Mouse (Mus musculus): ENCODE data around the gene Mrpl51. TPM values are rescaled to one million over a fixed set of nuclear protein-coding genes. Genes with fewer than 3 reads are reported as not detected.

Mrpl51 gene
- total RNA-seq (2014; rRNA removed) = 43.0 and 44.0 TPM in 2 replicates
- 69.8 and 72.4 TPM in 2 replicates for polyA plus RNA-seq (2012; rRNA removed)

- WGBS = under 1% methylated on average over 54 of the region's 54 CpGs
- Histone ChIP-seq H3K27ac (replicated peaks; ENCODE audit: insufficient read depth, low read depth, low read length) (peak within 1 kb of the TSS; percentile 86), H3K36me3 (ENCODE audit: control insufficient read depth, insufficient read depth, low read length) (peaks cover 13% of the 10 kb centered on the region; the same call in 1 of the 2 replicates), H3K9ac (ENCODE audit: low read depth, low read length) (peak within 1 kb of the TSS; percentile 85), H3K4me1 (ENCODE audit: control insufficient read depth, insufficient read depth, low read length) (peaks cover 2% of the 10 kb centered on the region), H3K27me3 (ENCODE audit: control insufficient read depth, insufficient read depth, low read length) (no peaks in the 10 kb centered on the region), H3K79me2 (ENCODE audit: control insufficient read depth, insufficient read depth, low read length) (no peaks in the 10 kb centered on the region), H3K4me3 (ENCODE audit: insufficient read depth, low read depth, low read length) (peak within 1 kb of the TSS; percentile 65)
- DNase-seq (ENCODE audit: extremely low read depth, low read depth, low spot score) = peak; percentile 87
- TF ChIP-seq CTCF (IDR thresholded peaks at IDR 0.05; ENCODE audit: low read depth, low read length) (no peak), POLR2A (IDR thresholded peaks at IDR 0.05; ENCODE audit: extremely low read depth, insufficient read depth, low read length) (peak; percentile 43; the same call in 1 of the 2 replicates)
Observed at GRCm38 (mm10) chr6:125191332-125192015, at the start of gene Mrpl51, which contains the start of gene Ncapd2. Gene Mrpl51 (plus strand): TSS chr6:125191801. Gene Ncapd2 (minus strand): TSS chr6:125191701.

- H3K27me3 ChIP-seq (ENCODE audit: control insufficient read depth, insufficient read depth, low read length) = no peaks in the 10 kb centered on the region
- WGBS = 92% methylated on average over 8 of the region's 8 CpGs
- TF ChIP-seq CTCF (IDR thresholded peaks at IDR 0.05; ENCODE audit: low read depth, low read length) = no peak
- H3K9ac ChIP-seq (ENCODE audit: low read depth, low read length) = no peak overlapping the region
- H3K79me2 ChIP-seq (ENCODE audit: control insufficient read depth, insufficient read depth, low read length) = peaks cover 10% of the 10 kb centered on the region; the same call in 1 of the 2 replicates
- H3K27ac ChIP-seq (replicated peaks; ENCODE audit: insufficient read depth, low read depth, low read length) = no peak overlapping the region
- no peak for DNase-seq (ENCODE audit: extremely low read depth, low read depth, low spot score)
- no peak overlapping the region for H3K4me3 ChIP-seq (ENCODE audit: insufficient read depth, low read depth, low read length)
- H3K36me3 ChIP-seq (ENCODE audit: control insufficient read depth, insufficient read depth, low read length) = peaks cover 15% of the 10 kb centered on the region; the same call in 1 of the 2 replicates
- H3K4me1 ChIP-seq (ENCODE audit: control insufficient read depth, insufficient read depth, low read length) = peaks cover 8% of the 10 kb centered on the region
Observed at GRCm38 (mm10) chr6:125142436-125142835, 49.2 kb upstream of the Mrpl51 start.

GRCm38 (mm10) chr6:125143128-125143527 is 48.5 kb upstream of the Mrpl51 start:
- H3K36me3 ChIP-seq (ENCODE audit: control insufficient read depth, insufficient read depth, low read length) = peaks cover 12% of the 10 kb centered on the region; the same call in 1 of the 2 replicates
- TF ChIP-seq CTCF (IDR thresholded peaks at IDR 0.05; ENCODE audit: low read depth, low read length) = no peak
- TF ChIP-seq POLR2A (IDR thresholded peaks at IDR 0.05; ENCODE audit: extremely low read depth, insufficient read depth, low read length) = no peak
- H3K79me2 ChIP-seq (ENCODE audit: control insufficient read depth, insufficient read depth, low read length) = peaks cover 12% of the 10 kb centered on the region; the same call in 1 of the 2 replicates
- H3K9ac ChIP-seq (ENCODE audit: low read depth, low read length) = no peak overlapping the region
- H3K4me3 ChIP-seq (ENCODE audit: insufficient read depth, low read depth, low read length) = no peak overlapping the region
- peaks cover 9% of the 10 kb centered on the region for H3K4me1 ChIP-seq (ENCODE audit: control insufficient read depth, insufficient read depth, low read length)
- no peaks in the 10 kb centered on the region for H3K27me3 ChIP-seq (ENCODE audit: control insufficient read depth, insufficient read depth, low read length)
- DNase-seq (ENCODE audit: extremely low read depth, low read depth, low spot score) = no peak
- 86% methylated on average over 3 of the region's 3 CpGs for whole genome bisulfite sequencing
- no peak overlapping the region for H3K27ac ChIP-seq (replicated peaks; ENCODE audit: insufficient read depth, low read depth, low read length)

- peaks cover 12% of the 10 kb centered on the region; the same call in 1 of the 2 replicates for H3K36me3 ChIP-seq (ENCODE audit: control insufficient read depth, insufficient read depth, low read length)
- H3K79me2 ChIP-seq (ENCODE audit: control insufficient read depth, insufficient read depth, low read length) = peaks cover 12% of the 10 kb centered on the region; the same call in 1 of the 2 replicates
- H3K9ac ChIP-seq (ENCODE audit: low read depth, low read length) = no peak overlapping the region
- no peak for TF ChIP-seq CTCF (IDR thresholded peaks at IDR 0.05; ENCODE audit: low read depth, low read length)
- TF ChIP-seq POLR2A (IDR thresholded peaks at IDR 0.05; ENCODE audit: extremely low read depth, insufficient read depth, low read length) = no peak
- no peaks in the 10 kb centered on the region for H3K27me3 ChIP-seq (ENCODE audit: control insufficient read depth, insufficient read depth, low read length)
- no peak for DNase-seq (ENCODE audit: extremely low read depth, low read depth, low spot score)
- 81% methylated on average over 9 of the region's 9 CpGs for WGBS
- no peak overlapping the region for H3K4me3 ChIP-seq (ENCODE audit: insufficient read depth, low read depth, low read length)
- H3K4me1 ChIP-seq (ENCODE audit: control insufficient read depth, insufficient read depth, low read length) = peaks cover 12% of the 10 kb centered on the region
- no peak overlapping the region for H3K27ac ChIP-seq (replicated peaks; ENCODE audit: insufficient read depth, low read depth, low read length)
Observed at GRCm38 (mm10) chr6:125143904-125144303, 47.7 kb upstream of the Mrpl51 start.

- TF ChIP-seq CTCF (IDR thresholded peaks at IDR 0.05; ENCODE audit: low read depth, low read length) (peak; percentile 61), POLR2A (IDR thresholded peaks at IDR 0.05; ENCODE audit: extremely low read depth, insufficient read depth, low read length) (peak; percentile 63)
- peaks cover 12% of the 10 kb centered on the region; the same call in 1 of the 2 replicates for H3K79me2 ChIP-seq (ENCODE audit: control insufficient read depth, insufficient read depth, low read length)
- peak within 1 kb of the TSS; percentile 50 for H3K27ac ChIP-seq (replicated peaks; ENCODE audit: insufficient read depth, low read depth, low read length)
- WGBS = under 1% methylated on average over 16 of the region's 16 CpGs
- H3K36me3 ChIP-seq (ENCODE audit: control insufficient read depth, insufficient read depth, low read length) = peaks cover 9% of the 10 kb centered on the region; the same call in 1 of the 2 replicates
- peak within 1 kb of the TSS; percentile 71 for H3K9ac ChIP-seq (ENCODE audit: low read depth, low read length)
- peak within 1 kb of the TSS; percentile 75 for H3K4me3 ChIP-seq (ENCODE audit: insufficient read depth, low read depth, low read length)
- peak; percentile 88 for DNase-seq (ENCODE audit: extremely low read depth, low read depth, low spot score)
- peaks cover 14% of the 10 kb centered on the region for H3K4me1 ChIP-seq (ENCODE audit: control insufficient read depth, insufficient read depth, low read length)
- H3K27me3 ChIP-seq (ENCODE audit: control insufficient read depth, insufficient read depth, low read length) = no peaks in the 10 kb centered on the region
Observed at GRCm38 (mm10) chr6:125145001-125145400, 46.6 kb upstream of the Mrpl51 start, which contains the start of gene Iffo1. Gene Iffo1 (plus strand): TSS chr6:125145241.

Measured in liver, adult 2 months (tissue).